Mouse (Mus musculus): ENCODE measurements around the gene Pxylp1.

The Pxylp1 gene

GRCm38 (mm10) chr9:96860380-96861091 lies 31.9 kb downstream of the Pxylp1 start:
- DNase-seq (ENCODE audit: low read depth, low spot score), result no peak

DNA sequence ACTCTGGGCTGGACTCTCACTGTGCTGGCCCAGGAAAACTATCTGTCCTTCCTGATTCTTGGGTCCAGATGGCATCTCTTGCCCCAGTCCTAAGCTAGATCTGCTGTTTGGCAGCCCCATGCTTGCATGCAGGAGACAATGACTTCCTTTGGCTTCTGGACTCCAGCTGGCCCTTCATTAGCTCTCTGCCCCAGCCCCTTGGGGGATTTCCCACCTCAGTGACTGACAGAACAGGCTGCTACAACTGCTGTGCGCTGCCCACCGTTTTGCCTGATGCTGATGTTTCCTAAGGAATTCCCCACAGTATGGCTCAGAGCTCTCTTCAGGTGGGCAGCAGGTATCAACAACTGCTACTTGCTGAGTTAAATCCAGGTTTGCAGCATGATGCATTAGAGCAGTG lies 33.4 kb downstream of the Pxylp1 start:
- no peak for DNase-seq (ENCODE audit: low read depth, low spot score)

DNA sequence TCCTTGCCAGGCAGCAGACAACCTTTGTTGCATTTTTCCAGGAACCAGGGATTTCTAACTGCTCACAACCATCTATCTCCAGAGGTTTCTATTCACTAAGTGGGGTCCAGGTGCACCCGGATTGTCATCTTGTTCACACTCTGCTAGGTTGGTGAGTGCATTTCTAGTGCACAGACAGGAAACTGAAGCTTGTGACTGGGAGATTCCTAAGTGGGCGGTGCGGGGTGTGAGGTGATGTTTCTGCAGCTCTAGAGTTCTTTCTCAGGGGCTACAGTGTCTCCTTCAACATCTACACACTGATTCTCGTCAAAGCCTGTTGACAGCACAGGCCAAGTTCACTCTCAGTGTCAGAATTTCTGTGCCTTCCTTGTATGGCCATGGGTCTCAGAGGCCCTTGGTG lies 34.6 kb downstream of the Pxylp1 start:
- DNase-seq (ENCODE audit: low read depth, low spot score), result no peak

- DNase-seq (ENCODE audit: low read depth, low spot score), result no peak
Observed at GRCm38 (mm10) chr9:96853300-96854186, 38.9 kb downstream of the Pxylp1 start.

GRCm38 (mm10) chr9:96851634-96852033 lies 40.8 kb downstream of the Pxylp1 start:
- no peak for DNase-seq (ENCODE audit: low read depth, low spot score)

DNA sequence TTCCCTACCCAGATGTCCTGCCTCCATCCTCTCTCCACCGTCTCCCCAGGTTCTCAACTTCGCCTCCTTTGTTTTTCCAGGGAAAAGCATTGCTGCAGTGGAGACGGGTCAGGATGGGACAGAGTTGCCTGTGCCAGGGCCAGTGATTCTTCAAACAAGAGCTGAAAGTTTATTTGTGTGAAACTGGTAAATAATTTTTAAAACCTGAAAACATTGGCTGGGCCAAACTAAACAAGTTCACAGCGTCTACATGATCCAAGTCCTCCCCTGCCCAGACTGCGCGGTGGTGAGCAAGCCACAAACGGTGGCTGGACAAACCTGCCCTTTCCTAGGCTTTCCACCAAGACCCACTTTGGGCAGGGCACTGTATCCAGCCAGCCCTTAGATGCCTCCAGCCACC lies 41.4 kb downstream of the Pxylp1 start:
- DNase-seq (ENCODE audit: low read depth, low spot score), result no peak

DNA sequence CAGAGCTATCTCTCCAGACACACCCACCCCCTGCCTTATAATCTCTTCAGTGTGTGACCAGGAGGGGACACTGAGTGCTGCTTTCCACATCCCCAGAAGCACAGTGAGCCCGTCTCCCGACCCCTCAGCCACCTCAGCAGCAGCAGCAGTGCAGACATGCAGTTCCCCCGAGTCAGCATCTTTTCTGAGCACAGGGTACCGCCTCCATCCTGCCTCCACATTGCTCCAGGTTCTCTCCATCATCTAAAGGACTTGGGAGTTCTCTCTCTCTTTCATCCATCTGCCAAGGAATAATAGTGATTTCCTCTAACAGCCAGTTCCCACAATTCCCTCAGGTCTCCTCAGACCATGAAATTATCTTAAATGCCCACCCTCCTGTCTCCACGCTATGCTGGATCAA lies 43.5 kb downstream of the Pxylp1 start:
- no peak for DNase-seq (ENCODE audit: low read depth, low spot score)

- DNase-seq (ENCODE audit: low read depth, low spot score), result no peak
Observed at GRCm38 (mm10) chr9:96846361-96846760, 46.1 kb downstream of the Pxylp1 start.

DNA sequence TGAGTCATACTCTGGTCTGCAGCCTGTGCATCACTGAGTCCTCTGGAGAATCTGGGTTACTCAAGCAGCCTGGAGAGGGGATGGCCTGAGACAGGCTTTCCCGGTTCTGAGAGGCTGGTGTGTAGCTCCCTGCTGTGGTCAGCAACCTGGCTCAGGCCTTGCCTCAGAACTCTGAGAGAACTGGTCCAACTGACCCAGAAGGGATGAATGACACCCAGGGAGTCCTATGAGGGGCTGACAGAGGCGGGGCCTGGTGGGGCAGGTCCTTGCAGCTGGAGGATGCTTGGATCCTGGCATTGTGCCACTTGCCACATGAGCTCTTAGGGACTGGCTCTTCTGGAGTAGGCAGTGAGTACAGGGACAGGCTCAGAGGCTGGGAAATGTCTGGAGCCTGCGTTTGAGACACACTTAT lies 47.7 kb downstream of the Pxylp1 start:
- no peak for DNase-seq (ENCODE audit: low read depth, low spot score)

- DNase-seq (ENCODE audit: low read depth, low spot score), result no peak
Observed at GRCm38 (mm10) chr9:96839376-96839775, 53.1 kb downstream of the Pxylp1 start.

- peak; percentile 53 for DNase-seq (ENCODE audit: low read depth, low spot score)
Observed at GRCm38 (mm10) chr9:96838864-96839263, 53.6 kb downstream of the Pxylp1 start.

- DNase-seq (ENCODE audit: low read depth, low spot score), result no peak
Observed at GRCm38 (mm10) chr9:96837781-96838420, 54.6 kb downstream of the Pxylp1 start.

GRCm38 (mm10) chr9:96836984-96837383 lies 55.5 kb downstream of the Pxylp1 start:
- peak; percentile 32 for DNase-seq (ENCODE audit: low read depth, low spot score)

DNA sequence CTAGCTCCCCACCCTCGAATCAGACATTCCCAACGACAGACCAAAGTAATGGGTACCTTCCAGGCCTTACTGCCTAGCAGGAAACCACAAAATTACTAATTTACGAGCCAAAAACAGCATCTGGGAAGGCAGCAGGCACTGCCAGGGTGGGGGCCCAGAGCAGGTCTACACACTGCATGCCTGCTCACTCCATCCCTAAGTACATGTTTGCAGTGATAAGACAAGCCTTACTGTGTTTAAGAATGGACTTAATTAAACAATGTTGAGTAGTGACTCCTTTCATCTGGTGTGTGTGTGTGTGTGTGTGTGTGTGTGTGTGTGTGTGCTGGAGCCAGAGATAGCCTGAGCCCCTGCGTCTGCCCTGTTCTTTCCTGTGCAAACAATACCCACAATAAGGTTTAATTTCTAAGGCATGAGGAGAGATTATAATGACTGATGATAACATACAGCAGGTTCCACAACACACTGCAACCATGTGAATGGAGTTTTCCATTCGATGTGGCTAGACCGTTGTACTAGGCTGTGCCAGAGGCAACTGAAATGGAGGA lies 57.0 kb downstream of the Pxylp1 start:
- no peak for DNase-seq (ENCODE audit: low read depth, low spot score)

GRCm38 (mm10) chr9:96833606-96834005 lies 58.9 kb downstream of the Pxylp1 start:
- DNase-seq (ENCODE audit: low read depth, low spot score), result no peak

GRCm38 (mm10) chr9:96832516-96832915 lies 60.0 kb downstream of the Pxylp1 start:
- DNase-seq (ENCODE audit: low read depth, low spot score), result no peak

DNA sequence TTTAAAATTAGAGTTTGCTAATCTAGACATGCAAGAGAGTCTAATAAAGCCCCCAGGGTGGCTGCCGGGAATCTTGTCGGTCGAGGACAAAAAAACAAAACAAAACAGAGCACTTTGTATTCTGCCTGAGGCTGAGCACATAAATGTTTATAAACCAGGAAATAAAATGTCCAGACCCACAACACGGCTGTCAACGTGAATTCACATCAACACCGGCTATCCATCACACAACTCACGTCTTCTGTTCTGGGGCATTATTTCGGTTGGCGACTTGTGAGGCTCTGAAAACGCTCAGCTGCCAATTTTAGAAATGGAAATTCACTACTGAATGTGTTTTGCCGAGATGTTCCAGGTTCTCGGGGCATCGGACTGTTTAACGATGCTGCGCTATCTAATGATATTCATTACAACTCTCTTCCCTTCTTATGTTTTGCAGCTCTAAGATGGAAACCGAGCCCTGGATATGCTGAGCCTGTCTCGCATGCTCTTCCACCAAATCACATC lies 61.6 kb downstream of the Pxylp1 start:
- no peak for DNase-seq (ENCODE audit: low read depth, low spot score)

DNA sequence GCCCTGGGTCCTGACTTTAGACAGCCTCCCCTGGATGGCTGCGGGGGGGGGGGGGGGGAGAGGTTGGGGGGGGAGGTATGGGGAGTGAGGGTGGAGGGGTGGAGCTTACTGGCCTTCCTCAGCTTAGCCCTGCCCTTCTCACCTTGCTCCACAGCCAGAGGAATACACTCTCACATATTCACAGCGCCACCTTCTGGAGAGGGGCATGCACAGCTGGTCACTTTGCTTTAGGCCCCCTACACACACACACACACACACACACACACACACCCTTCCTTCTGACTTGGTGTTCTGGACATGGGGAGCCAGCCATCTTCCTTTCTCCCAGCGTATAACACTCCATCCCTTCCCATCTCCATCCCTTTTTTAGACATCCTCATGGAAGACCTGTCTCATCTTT lies 62.8 kb downstream of the Pxylp1 start:
- DNase-seq (ENCODE audit: low read depth, low spot score), result no peak

GRCm38 (mm10) chr9:96828071-96828470 lies 64.4 kb downstream of the Pxylp1 start:
- no peak for DNase-seq (ENCODE audit: low read depth, low spot score)

GRCm38 (mm10) chr9:96827002-96827785 lies 65.3 kb downstream of the Pxylp1 start:
- DNase-seq (ENCODE audit: low read depth, low spot score), result no peak

DNA sequence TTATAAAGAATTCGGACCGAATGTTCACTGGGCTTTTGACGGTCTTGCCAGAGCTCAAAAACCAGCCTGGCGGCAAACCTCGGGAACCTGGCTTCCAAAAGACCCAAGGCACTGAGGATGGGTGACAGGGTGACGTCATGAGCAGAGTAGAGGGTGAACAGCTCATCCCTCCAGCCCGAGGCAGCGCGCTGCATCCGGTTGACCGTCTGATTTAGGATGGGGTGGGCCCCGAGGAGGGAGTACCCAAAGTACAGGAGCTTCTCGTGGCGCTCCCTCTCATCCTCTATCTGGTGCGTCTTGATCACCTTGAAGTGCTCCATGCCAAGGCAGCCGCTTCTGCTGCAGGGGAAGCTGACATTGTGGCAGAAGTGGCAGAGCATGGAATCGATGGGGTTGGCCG lies 67.6 kb downstream of the Pxylp1 start:
- no peak for DNase-seq (ENCODE audit: low read depth, low spot score)
